Mouse (Mus musculus): ENCODE results near the gene Aldh6a1. TPM values are rescaled to one million over a fixed set of nuclear protein-coding genes. Genes with fewer than 3 reads are reported as not detected.
A peak's percentile ranks its signal among the peaks of the same experiment; 100 is the strongest.

Aldh6a1 gene
- polyA plus RNA-seq, 1 experiment from 2014 or later, result 34.9 TPM

DNA sequence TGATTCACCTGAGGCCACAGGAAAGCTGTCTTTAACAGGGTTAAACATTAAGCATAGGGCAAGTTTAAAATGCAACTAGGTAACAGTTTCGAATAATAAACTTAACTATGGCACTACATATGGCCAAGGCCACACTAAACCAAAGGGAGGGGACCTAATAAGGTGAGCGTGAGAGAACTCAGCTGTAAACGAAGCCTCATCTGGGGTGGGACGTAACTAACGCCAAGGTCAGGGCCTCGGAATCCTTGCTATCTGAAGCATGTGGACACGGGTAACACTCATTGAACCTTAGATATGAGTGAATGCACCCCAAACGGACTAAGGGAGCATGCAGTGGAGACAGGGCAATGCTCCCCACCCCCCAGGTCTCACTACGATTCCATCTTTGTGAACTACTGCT is 47.9 kb downstream of the Aldh6a1 start:
- peak overlapping the region; percentile 35; the same call in 1 of the 2 replicates for H3K4me2 ChIP-seq (ENCODE audit: low read depth, low read length)
- H3K4me3 ChIP-seq (ENCODE audit: low read length), result no peak overlapping the region
- peaks cover 11% of the 10 kb centered on the region for H3K4me1 ChIP-seq (ENCODE audit: control insufficient read depth, insufficient read depth, low read length)
- peak; percentile 75 for ATAC-seq
- 49% methylated on average over 9 of the region's 9 CpGs for WGBS
- no peak overlapping the region for H3K9ac ChIP-seq (ENCODE audit: low read depth, low read length)
- H3K9me3 ChIP-seq (ENCODE audit: control insufficient read depth, low read length), result no peaks in the 10 kb centered on the region
- no peaks in the 10 kb centered on the region for H3K36me3 ChIP-seq (ENCODE audit: control insufficient read depth, insufficient read depth, low read length)
- H3K27me3 ChIP-seq (replicated peaks; ENCODE audit: control insufficient read depth, insufficient read depth, low read length), result no peaks in the 10 kb centered on the region
- H3K27ac ChIP-seq (ENCODE audit: low read length), result peak overlapping the region; percentile 81

DNA sequence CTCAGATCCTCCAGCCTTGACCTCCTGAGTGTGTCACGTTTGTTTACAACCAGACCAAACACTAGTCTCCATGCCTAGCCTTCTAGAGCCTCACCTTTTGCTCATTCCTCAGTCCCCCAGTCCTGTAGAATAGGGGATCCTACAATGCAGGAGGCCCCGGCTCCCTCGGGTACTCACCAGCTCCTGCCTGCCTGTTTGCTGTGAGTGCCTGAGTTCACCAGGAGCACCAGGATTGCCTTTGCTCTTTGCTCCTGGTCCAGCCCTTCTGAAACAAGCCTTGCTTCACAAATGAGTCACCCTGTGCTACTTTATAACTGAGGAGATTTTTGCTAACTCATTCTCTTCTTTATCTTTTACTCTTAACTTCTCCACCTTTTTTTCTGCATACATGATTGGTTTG is 50.2 kb downstream of the Aldh6a1 start:
- Histone ChIP-seq H3K36me3 (ENCODE audit: control insufficient read depth, insufficient read depth, low read length) (no peaks in the 10 kb centered on the region), H3K4me3 (ENCODE audit: low read length) (peak overlapping the region; percentile 41), H3K4me1 (ENCODE audit: control insufficient read depth, insufficient read depth, low read length) (peaks cover 8% of the 10 kb centered on the region), H3K9me3 (ENCODE audit: control insufficient read depth, low read length) (no peaks in the 10 kb centered on the region), H3K27me3 (replicated peaks; ENCODE audit: control insufficient read depth, insufficient read depth, low read length) (no peaks in the 10 kb centered on the region), H3K9ac (ENCODE audit: low read depth, low read length) (peak overlapping the region; percentile 57), H3K27ac (ENCODE audit: low read length) (peak overlapping the region; percentile 87), H3K4me2 (ENCODE audit: low read depth, low read length) (peak overlapping the region; percentile 49)
- 14% methylated on average over 3 of the region's 3 CpGs for WGBS
- peak; percentile 84 for ATAC-seq

DNA sequence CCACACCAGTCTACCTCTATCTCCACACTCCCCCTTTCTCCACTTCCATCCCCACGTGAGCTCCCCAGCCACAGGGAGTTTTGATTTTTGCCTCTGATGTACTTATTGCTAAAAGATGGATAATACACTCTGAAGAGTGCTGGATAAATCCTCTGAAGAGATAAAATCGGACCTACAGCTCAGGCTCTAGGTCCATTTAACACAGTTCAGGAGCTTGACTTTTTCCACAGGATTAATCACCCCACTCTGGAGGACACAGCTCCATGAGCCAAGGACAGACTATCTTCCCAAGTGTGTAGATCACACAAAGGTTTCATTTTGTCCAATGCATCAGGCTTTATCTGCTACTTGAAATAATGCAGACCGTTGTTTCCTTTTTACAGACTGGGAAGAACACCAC is 50.7 kb downstream of the Aldh6a1 start:
- WGBS, result 51% methylated on average over 3 of the region's 3 CpGs
- peak overlapping the region; percentile 49 for H3K4me2 ChIP-seq (ENCODE audit: low read depth, low read length)
- no peaks in the 10 kb centered on the region for H3K27me3 ChIP-seq (replicated peaks; ENCODE audit: control insufficient read depth, insufficient read depth, low read length)
- H3K9me3 ChIP-seq (ENCODE audit: control insufficient read depth, low read length), result no peaks in the 10 kb centered on the region
- H3K36me3 ChIP-seq (ENCODE audit: control insufficient read depth, insufficient read depth, low read length), result no peaks in the 10 kb centered on the region
- H3K27ac ChIP-seq (ENCODE audit: low read length), result peak overlapping the region; percentile 87
- peak overlapping the region; percentile 57 for H3K9ac ChIP-seq (ENCODE audit: low read depth, low read length)
- peak overlapping the region; percentile 41 for H3K4me3 ChIP-seq (ENCODE audit: low read length)
- H3K4me1 ChIP-seq (ENCODE audit: control insufficient read depth, insufficient read depth, low read length), result peaks cover 8% of the 10 kb centered on the region
- no peak for ATAC-seq

DNA sequence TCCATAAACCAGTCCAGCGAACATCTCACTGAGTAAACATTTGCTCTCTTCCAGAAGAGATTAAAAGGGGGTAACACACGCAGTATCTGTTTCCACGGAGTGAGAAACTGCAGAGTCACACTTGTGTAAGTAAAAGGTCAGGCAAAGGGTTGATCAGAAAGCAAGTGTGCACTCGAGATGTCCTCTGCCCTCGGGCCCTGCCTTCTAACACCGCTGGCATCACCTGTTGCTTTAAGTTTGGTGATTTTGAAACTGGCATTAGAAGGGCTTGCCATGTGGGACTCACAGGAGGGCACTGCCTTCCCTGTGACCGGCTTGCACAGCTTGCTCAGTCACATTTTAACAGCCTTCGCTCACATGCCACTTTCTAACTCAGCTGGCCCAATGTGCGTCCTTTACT is 51.1 kb downstream of the Aldh6a1 start:
- ATAC-seq, result peak; percentile 39
- Histone ChIP-seq H3K27me3 (replicated peaks; ENCODE audit: control insufficient read depth, insufficient read depth, low read length) (no peaks in the 10 kb centered on the region), H3K4me3 (ENCODE audit: low read length) (peak overlapping the region; percentile 41), H3K9me3 (ENCODE audit: control insufficient read depth, low read length) (no peaks in the 10 kb centered on the region), H3K4me2 (ENCODE audit: low read depth, low read length) (peak overlapping the region; percentile 49), H3K9ac (ENCODE audit: low read depth, low read length) (peak overlapping the region; percentile 57), H3K4me1 (ENCODE audit: control insufficient read depth, insufficient read depth, low read length) (peaks cover 8% of the 10 kb centered on the region), H3K27ac (ENCODE audit: low read length) (peak overlapping the region; percentile 87), H3K36me3 (ENCODE audit: control insufficient read depth, insufficient read depth, low read length) (no peaks in the 10 kb centered on the region)
- 43% methylated on average over 9 of the region's 9 CpGs for WGBS

DNA sequence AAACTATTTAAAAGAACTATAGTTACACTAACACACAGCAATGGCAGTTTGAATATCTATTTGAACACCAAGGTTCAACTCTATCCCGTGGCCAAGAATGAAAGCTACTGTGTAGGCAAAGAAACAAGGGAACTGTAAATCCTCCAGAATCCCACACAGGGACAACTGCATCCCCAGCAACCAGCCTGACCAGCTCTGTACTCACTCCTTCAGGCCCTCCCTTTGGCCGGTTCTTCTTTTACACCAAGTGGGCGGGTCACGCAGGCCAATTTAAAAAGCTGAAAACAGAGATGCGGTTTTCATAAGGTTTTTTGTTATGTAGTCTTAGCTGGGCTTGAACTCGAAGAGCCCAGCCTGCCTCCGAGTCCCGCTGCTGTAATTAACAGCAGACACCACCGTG is 51.7 kb downstream of the Aldh6a1 start:
- H3K9ac ChIP-seq (ENCODE audit: low read depth, low read length), result 0 out of 2 replicates have a peak overlapping the region, but pooled peaks have one; percentile 1
- H3K27ac ChIP-seq (ENCODE audit: low read length), result peak overlapping the region; percentile 87
- peaks cover 8% of the 10 kb centered on the region for H3K4me1 ChIP-seq (ENCODE audit: control insufficient read depth, insufficient read depth, low read length)
- WGBS, result 65% methylated on average over 9 of the region's 9 CpGs
- no peak for ATAC-seq
- H3K27me3 ChIP-seq (replicated peaks; ENCODE audit: control insufficient read depth, insufficient read depth, low read length), result no peaks in the 10 kb centered on the region
- peak overlapping the region; percentile 43 for H3K4me2 ChIP-seq (ENCODE audit: low read depth, low read length)
- H3K4me3 ChIP-seq (ENCODE audit: low read length), result peak overlapping the region; percentile 41
- H3K9me3 ChIP-seq (ENCODE audit: control insufficient read depth, low read length), result no peaks in the 10 kb centered on the region
- H3K36me3 ChIP-seq (ENCODE audit: control insufficient read depth, insufficient read depth, low read length), result no peaks in the 10 kb centered on the region

DNA sequence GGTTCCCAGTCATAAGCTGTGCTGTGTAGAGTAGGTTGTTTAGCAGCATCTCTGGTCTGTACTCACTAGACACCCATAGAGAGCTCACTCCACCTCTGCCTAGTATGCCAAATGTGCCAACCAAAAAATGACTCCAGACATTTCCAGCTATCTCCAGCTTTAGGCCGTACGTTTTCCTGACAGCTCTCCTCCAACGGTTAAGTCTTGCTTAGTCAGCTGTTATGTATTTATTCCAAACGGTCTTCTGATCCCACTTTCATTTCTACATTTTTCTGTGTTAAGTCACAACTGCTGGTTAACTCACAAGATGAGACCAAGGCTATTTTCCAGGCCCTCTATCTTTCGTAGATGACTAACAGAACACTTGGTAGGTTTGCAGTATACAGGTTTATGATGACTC is 52.2 kb downstream of the Aldh6a1 start:
- WGBS, result 69% methylated on average over 5 of the region's 5 CpGs
- Histone ChIP-seq H3K4me3 (ENCODE audit: low read length) (no peak overlapping the region), H3K9ac (ENCODE audit: low read depth, low read length) (no peak overlapping the region), H3K4me1 (ENCODE audit: control insufficient read depth, insufficient read depth, low read length) (peaks cover 8% of the 10 kb centered on the region), H3K9me3 (ENCODE audit: control insufficient read depth, low read length) (no peaks in the 10 kb centered on the region), H3K4me2 (ENCODE audit: low read depth, low read length) (no peak overlapping the region), H3K36me3 (ENCODE audit: control insufficient read depth, insufficient read depth, low read length) (no peaks in the 10 kb centered on the region), H3K27me3 (replicated peaks; ENCODE audit: control insufficient read depth, insufficient read depth, low read length) (no peaks in the 10 kb centered on the region), H3K27ac (ENCODE audit: low read length) (no peak overlapping the region)
- no peak for ATAC-seq

DNA sequence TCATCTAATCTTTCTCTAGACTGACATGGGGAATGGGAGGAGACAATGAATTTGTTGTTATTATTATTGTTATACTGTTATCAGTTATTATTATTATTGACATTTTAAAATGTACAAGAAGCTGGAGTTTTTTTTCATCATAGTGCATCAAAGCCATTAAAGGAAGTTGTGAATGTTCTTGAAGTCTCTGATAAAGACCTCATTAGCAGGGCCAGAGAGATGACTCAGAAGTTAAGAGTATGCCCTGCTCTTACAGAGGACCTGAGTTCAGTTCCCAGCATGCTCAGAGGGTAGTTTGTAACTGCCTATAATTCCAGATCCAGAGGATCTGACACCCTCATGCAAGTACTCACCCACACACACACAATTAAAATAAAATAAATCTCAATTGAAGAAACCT is 53.1 kb downstream of the Aldh6a1 start:
- Histone ChIP-seq H3K27ac (ENCODE audit: low read length) (no peak overlapping the region), H3K9me3 (ENCODE audit: control insufficient read depth, low read length) (no peaks in the 10 kb centered on the region), H3K4me2 (ENCODE audit: low read depth, low read length) (no peak overlapping the region), H3K4me1 (ENCODE audit: control insufficient read depth, insufficient read depth, low read length) (peaks cover 8% of the 10 kb centered on the region), H3K36me3 (ENCODE audit: control insufficient read depth, insufficient read depth, low read length) (no peaks in the 10 kb centered on the region), H3K27me3 (replicated peaks; ENCODE audit: control insufficient read depth, insufficient read depth, low read length) (no peaks in the 10 kb centered on the region), H3K9ac (ENCODE audit: low read depth, low read length) (no peak overlapping the region), H3K4me3 (ENCODE audit: low read length) (no peak overlapping the region)
- no peak for ATAC-seq

DNA sequence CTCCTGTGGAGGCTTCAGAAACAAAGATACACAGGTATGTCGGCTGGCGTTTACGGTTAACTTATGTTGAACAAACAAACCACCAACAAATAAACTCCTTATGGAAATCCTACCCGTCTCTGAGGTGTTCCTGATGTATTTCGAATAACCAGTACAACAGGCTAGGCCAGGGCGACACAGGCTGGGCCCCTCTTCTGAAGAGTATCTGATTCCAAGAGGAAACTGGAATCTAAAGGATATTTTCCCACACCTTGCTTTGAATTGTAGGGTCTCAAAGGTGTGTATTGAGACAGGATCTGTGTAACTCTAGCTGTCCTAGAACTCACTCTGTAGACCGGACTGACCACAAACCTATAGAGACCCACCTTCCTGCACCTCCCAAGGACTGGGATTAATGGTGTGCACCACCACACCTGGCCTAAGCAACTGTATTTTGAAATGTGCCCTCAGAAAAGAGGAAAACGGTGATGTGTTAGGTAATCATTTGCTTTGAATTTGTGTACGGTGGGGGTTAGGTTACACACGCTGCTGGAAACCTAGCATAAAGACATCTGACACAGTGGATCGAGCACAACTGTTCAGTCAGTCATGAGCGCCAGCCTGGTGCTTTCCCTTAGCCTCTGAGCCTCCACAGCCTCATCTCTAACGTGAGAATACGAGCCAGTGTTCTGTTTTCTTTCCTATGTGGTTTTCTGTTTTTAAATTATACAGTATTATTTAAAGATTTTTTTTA is 53.7 kb downstream of the Aldh6a1 start:
- H3K27ac ChIP-seq (ENCODE audit: low read length), result no peak overlapping the region
- no peaks in the 10 kb centered on the region for H3K27me3 ChIP-seq (replicated peaks; ENCODE audit: control insufficient read depth, insufficient read depth, low read length)
- no peaks in the 10 kb centered on the region for H3K9me3 ChIP-seq (ENCODE audit: control insufficient read depth, low read length)
- no peak overlapping the region for H3K4me3 ChIP-seq (ENCODE audit: low read length)
- H3K36me3 ChIP-seq (ENCODE audit: control insufficient read depth, insufficient read depth, low read length), result no peaks in the 10 kb centered on the region
- no peak for ATAC-seq
- peaks cover 5% of the 10 kb centered on the region for H3K4me1 ChIP-seq (ENCODE audit: control insufficient read depth, insufficient read depth, low read length)
- WGBS, result 81% methylated on average over 14 of the region's 14 CpGs
- no peak overlapping the region for H3K4me2 ChIP-seq (ENCODE audit: low read depth, low read length)
- no peak overlapping the region for H3K9ac ChIP-seq (ENCODE audit: low read depth, low read length)

DNA sequence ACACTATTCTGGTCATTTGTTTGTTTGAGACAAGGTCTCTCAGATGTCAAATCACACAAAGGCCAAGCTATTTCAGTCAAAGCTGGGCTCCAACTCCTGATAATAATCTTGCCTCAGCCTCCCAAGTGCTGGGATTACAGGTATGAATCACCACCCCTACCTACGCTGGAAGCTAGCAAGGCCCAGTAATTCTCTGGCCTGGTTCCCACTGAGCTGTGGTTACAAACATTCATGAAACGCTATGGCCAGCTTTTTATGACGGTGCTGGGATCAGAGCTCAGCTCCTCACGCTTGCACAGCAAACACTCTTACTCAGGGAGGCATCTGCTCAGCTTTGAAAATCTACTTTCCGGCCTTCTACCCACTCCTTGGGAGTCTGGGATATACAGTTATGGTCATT is 57.0 kb downstream of the Aldh6a1 start:
- Histone ChIP-seq H3K4me2 (ENCODE audit: low read depth, low read length) (no peak overlapping the region), H3K36me3 (ENCODE audit: control insufficient read depth, insufficient read depth, low read length) (no peaks in the 10 kb centered on the region), H3K27me3 (replicated peaks; ENCODE audit: control insufficient read depth, insufficient read depth, low read length) (no peaks in the 10 kb centered on the region), H3K9ac (ENCODE audit: low read depth, low read length) (no peak overlapping the region), H3K4me1 (ENCODE audit: control insufficient read depth, insufficient read depth, low read length) (no peaks in the 10 kb centered on the region), H3K27ac (ENCODE audit: low read length) (no peak overlapping the region), H3K4me3 (ENCODE audit: low read length) (no peak overlapping the region), H3K9me3 (ENCODE audit: control insufficient read depth, low read length) (no peaks in the 10 kb centered on the region)
- 83% methylated on average over 5 of the region's 5 CpGs for WGBS
- ATAC-seq, result no peak

DNA sequence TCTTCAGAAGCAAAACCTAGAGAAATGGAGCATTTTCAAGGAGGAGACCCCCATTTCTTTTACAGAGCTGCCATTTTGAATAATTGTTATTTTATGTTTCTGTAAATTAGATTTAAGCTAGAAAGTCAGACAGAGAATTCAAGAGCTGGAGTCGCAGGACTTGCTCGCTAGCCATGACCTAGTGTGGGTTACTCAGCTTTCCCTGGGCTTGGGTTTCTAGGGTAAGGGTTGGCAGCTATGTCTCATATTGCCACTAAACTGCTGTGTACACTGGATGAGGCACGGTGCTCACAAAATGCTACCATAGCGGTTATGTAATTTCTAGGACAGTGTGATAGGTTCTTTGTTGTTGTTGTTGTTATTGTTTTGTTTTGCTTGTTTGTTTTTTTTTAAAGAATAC is 58.1 kb downstream of the Aldh6a1 start:
- no peaks in the 10 kb centered on the region for H3K4me1 ChIP-seq (ENCODE audit: control insufficient read depth, insufficient read depth, low read length)
- ATAC-seq, result no peak
- H3K36me3 ChIP-seq (ENCODE audit: control insufficient read depth, insufficient read depth, low read length), result no peaks in the 10 kb centered on the region
- no peak overlapping the region for H3K4me2 ChIP-seq (ENCODE audit: low read depth, low read length)
- no peak overlapping the region for H3K9ac ChIP-seq (ENCODE audit: low read depth, low read length)
- WGBS, result 98% methylated on average over 4 of the region's 4 CpGs
- no peak overlapping the region for H3K27ac ChIP-seq (ENCODE audit: low read length)
- H3K27me3 ChIP-seq (replicated peaks; ENCODE audit: control insufficient read depth, insufficient read depth, low read length), result no peaks in the 10 kb centered on the region
- no peaks in the 10 kb centered on the region for H3K9me3 ChIP-seq (ENCODE audit: control insufficient read depth, low read length)
- no peak overlapping the region for H3K4me3 ChIP-seq (ENCODE audit: low read length)

Measured in intestine, embryonic 16.5 days (tissue).